Mouse (Mus musculus): ENCODE results near the gene Reln.

DNA sequence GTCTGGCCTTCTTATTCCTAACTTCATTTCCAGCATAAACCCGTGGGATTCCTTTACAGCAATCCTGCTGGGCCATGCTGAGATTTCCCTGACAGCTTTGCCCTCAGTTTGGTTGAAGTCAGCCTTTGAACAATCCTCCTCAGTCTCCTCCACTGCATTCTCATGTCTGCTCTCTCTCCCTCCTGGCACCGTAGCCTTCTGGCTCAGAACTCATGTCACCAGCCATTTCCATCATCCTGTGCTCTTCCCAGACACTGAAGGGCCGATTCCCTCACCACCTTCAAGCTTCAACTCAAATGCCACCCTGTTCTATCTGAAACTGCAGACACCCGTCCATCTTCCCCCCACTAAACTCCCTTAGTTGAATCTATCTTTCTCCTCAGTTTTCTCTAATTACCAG lies 53.1 kb downstream of the Reln start:
- no peak for TF ChIP-seq TAL1 (IDR thresholded peaks at IDR 0.05; ENCODE audit: low read length)
- no peak for TF ChIP-seq GATA1 (IDR thresholded peaks at IDR 0.05; ENCODE audit: low read length)

Measured in erythroblast, embryonic 14.5 days (primary cell).